Mouse (Mus musculus) hindbrain, embryonic 15.5 days (tissue): ENCODE measurements at regions not wholly inside any gene's neighbourhood (a gene's known extent, or its start where the extent isn't known, plus 50 kb on each side); places are given as distances from the start of the nearest gene placed in this dataset.

Experiments
- ATAC-seq: fragments of 200-750 bp; cut with Nextera tagmentation; 2 replicates; pipeline ENCODE4 v1.8.0; 2017; ENCODE audit warnings: low read depth, moderate number of reproducible peaks, moderate TSS enrichment; ENCODE audit not compliant: low FRiP score
- H3K27ac ChIP-seq: fragments of 300-500 bp; sonication (generic); replicated peaks from 2 replicates; pipeline ENCODE4 v1.5.1; 2015; ENCODE audit warnings: mild to moderate bottlenecking, inconsistent platforms
- H3K27me3 ChIP-seq: fragments of 300-500 bp; sonication (generic); 2 replicates; pipeline ENCODE4 v1.6.1; 2015; ENCODE audit warnings: control low read depth, inconsistent platforms
- H3K36me3 ChIP-seq: fragments of 300-500 bp; sonication (generic); 2 replicates; pipeline ENCODE4 v1.6.1; 2015; ENCODE audit warnings: control low read depth, inconsistent platforms
- H3K4me1 ChIP-seq: fragments of 300-500 bp; sonication (generic); replicated peaks from 2 replicates; pipeline ENCODE4 v1.6.1; 2015; ENCODE audit warnings: control low read depth, inconsistent platforms
- H3K4me2 ChIP-seq: fragments of 300-500 bp; sonication (generic); 2 replicates; pipeline ENCODE4 v1.6.1; 2015; ENCODE audit warnings: moderate library complexity, mild to moderate bottlenecking, inconsistent platforms
- H3K4me3 ChIP-seq: fragments of 300-500 bp; sonication (generic); 2 replicates; pipeline ENCODE4 v1.5.1; 2015; ENCODE audit warnings: mild to moderate bottlenecking, inconsistent platforms
- H3K9ac ChIP-seq: fragments of 300-500 bp; sonication (generic); 2 replicates; pipeline ENCODE4 v1.6.1; 2015; ENCODE audit warnings: inconsistent platforms
- H3K9me3 ChIP-seq: fragments of 300-500 bp; sonication (generic); 2 replicates; pipeline ENCODE4 v1.6.1; 2016; ENCODE audit warnings: control low read depth, inconsistent platforms
- WGBS: fragments of 180-500 bp; shearing (Covaris S2); methylation state at CpG from one replicate; pipeline ENCODE4 v1.1.7; 2015; 5-methylcytosine and 5-hydroxymethylcytosine counted together

DNA sequence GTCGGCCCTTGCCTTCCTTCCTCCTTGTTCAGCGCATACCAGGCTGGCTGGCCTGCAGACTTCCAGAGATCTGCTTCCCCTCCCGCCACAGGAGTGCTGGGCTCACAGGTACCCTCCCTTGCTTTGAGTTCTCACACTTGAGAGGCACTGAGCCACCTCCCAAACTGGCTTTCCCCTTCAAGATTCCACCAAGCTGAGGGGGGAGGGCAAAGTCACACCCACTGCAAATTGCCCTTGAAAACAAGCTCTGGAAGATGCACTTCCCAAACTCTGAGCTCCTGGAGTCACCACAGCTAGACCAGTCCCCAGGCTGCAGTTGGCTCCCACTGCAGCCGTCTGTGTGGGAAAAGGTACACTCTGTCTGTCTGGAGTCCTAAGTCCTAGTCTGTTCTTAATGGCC lies 142.1 kb upstream of the Slc22a12 start:
- Histone ChIP-seq H3K27me3 (no peaks in the 10 kb centered on the region), H3K4me3 (no peak overlapping the region), H3K9me3 (no peaks in the 10 kb centered on the region), H3K9ac (no peak overlapping the region), H3K36me3 (no peaks in the 10 kb centered on the region), H3K4me1 (no peaks in the 10 kb centered on the region), H3K4me2 (no peak overlapping the region), H3K27ac (no peak overlapping the region)
- 51% methylated on average over 4 of the region's 4 CpGs for WGBS
- ATAC-seq: no peak

DNA sequence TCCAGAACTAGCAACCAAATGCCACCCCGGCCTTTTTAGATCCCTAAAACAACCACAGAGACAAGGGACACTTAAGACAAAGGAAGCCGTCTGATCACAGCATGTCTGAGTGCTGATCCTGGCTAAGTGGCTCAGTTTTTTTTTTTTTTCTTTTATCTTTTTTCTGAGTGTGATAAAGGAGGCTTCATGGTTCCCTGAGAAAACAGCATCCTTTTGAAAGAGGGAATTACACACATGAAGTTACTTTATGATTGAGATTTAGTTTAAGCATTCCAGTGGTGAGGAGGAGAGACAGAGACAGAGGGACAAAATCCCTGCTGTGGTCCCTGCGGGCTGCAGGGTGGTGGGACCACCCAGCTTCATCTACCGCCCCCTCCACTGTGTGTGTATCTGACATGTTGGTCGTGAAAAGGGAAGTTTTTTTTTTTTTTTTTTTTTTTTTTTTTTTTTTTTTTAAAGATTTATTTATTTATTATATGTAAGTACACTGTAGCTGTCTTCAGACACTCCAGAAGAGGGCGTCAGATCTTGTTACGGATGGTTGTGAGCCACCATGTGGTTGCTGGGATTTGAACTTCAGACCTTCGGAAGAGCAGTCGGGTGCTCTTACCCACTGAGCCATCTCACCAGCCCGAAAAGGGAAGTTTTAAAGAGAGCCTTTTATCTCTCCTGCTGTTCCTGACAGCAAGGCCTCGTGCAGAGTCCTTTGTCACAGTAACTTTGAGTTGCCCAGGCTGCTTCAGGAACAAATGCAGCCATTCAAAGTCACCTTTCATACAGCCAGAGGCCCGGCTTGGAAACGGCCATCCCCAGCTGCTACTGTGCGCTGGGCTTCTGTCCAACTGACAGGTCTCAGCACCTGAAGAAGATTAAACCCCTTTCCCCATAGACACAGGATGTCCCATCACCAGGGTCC lies 136.8 kb upstream of the Slc22a12 start:
- Histone ChIP-seq H3K36me3 (no peaks in the 10 kb centered on the region), H3K4me2 (no peak overlapping the region), H3K9me3 (no peaks in the 10 kb centered on the region), H3K9ac (no peak overlapping the region), H3K4me1 (no peaks in the 10 kb centered on the region), H3K4me3 (no peak overlapping the region), H3K27me3 (no peaks in the 10 kb centered on the region), H3K27ac (no peak overlapping the region)
- ATAC-seq: no peak
- 16% methylated on average over 12 of the region's 14 CpGs for WGBS

DNA sequence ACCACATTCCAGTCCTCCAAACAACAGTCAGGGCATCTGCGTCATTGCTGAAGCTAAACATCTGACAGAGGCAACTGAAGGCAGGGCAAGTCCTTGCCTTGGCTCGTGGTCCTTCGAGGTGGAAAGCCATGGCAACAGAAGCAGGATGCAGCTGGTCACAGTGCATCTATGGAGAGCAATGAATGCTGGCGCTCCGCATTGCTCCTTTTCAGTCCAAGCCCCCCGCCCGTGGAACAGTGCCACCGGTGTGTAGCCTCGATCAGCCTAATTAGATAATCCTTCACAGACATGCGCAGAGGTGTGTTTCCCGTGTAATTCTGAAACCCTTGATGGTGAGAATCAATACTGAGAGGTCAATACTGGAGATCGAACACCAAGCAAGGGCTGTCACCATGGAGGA lies 134.7 kb upstream of the Slc22a12 start:
- H3K27ac ChIP-seq: no peak overlapping the region
- H3K4me2 ChIP-seq: no peak overlapping the region
- no peak overlapping the region for H3K4me3 ChIP-seq
- 55% methylated on average over 12 of the region's 12 CpGs for WGBS
- no peaks in the 10 kb centered on the region for H3K4me1 ChIP-seq
- no peaks in the 10 kb centered on the region for H3K9me3 ChIP-seq
- no peaks in the 10 kb centered on the region for H3K36me3 ChIP-seq
- no peak overlapping the region for H3K9ac ChIP-seq
- ATAC-seq: no peak
- H3K27me3 ChIP-seq: no peaks in the 10 kb centered on the region

DNA sequence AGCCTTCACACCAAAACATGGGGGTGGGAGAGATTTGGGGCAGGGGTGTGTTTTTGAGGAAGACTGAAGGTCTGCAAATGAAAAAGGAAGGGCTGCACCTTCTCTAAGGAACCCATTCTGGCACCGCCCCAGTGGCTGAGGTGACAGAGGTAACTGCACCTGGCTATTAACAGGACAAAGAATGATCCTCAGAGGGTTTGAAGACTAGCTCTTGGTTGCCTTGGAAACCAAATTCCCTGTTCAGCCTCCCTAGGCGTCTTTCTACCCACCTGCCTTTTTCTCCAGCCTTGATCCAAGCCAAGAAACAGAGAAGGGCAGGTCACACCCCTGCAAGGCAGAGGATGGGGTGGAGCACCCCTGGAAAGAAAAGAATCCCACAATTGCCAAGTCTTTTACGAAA lies 132.8 kb upstream of the Slc22a12 start:
- Histone ChIP-seq H3K27me3 (no peaks in the 10 kb centered on the region), H3K4me3 (no peak overlapping the region), H3K36me3 (no peaks in the 10 kb centered on the region), H3K9me3 (no peaks in the 10 kb centered on the region), H3K4me1 (no peaks in the 10 kb centered on the region), H3K9ac (no peak overlapping the region), H3K27ac (no peak overlapping the region), H3K4me2 (no peak overlapping the region)
- 45% methylated on average over 3 of the region's 3 CpGs for WGBS
- no peak for ATAC-seq

DNA sequence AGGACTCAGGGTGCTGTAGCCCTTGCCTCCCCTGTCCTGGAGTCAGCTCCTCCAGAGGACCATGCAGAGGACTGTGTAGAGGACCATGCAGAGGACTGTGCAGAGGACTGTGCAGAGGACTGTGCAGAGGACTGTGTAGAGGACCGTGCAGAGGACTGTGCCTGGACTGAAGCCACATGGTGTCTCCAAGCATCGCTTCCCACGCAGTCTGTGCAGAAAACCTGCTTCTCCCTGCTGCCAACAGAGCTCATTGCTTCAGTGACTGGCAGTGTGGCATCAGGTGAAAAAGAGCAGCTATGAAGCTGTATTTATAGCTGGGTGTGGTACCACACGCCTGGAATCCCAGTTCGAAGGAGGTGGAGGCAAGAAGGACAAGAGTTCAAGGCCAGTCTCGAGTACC lies 128.9 kb upstream of the Slc22a12 start:
- ATAC-seq: no peak
- no peaks in the 10 kb centered on the region for H3K9me3 ChIP-seq
- no peaks in the 10 kb centered on the region for H3K27me3 ChIP-seq
- H3K4me2 ChIP-seq: no peak overlapping the region
- WGBS: 83% methylated on average over 6 of the region's 6 CpGs
- H3K27ac ChIP-seq: no peak overlapping the region
- no peaks in the 10 kb centered on the region for H3K4me1 ChIP-seq
- no peaks in the 10 kb centered on the region for H3K36me3 ChIP-seq
- H3K4me3 ChIP-seq: no peak overlapping the region
- H3K9ac ChIP-seq: no peak overlapping the region

DNA sequence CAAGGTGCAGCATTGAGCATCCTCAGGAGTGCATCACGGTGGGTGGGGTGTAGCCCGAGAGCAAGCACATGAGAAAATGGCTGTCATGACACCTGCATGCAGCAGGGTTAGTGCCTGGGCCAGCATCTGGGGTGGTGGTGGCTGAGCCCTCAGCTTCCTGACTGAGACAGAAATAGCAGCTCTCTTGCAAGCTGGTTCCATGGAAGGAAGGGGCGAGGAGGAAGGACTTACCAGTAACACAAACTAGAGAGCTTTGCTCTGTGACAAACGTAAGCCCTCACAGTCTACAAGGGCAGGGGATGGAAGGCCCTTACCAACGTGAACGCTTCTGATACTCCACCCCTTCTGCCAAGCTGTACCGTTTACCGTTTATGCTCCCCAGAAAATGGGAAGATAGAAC lies 127.0 kb upstream of the Slc22a12 start:
- no peaks in the 10 kb centered on the region for H3K36me3 ChIP-seq
- H3K27ac ChIP-seq: no peak overlapping the region
- H3K4me2 ChIP-seq: no peak overlapping the region
- H3K9me3 ChIP-seq: no peaks in the 10 kb centered on the region
- no peak overlapping the region for H3K4me3 ChIP-seq
- H3K4me1 ChIP-seq: no peaks in the 10 kb centered on the region
- H3K9ac ChIP-seq: no peak overlapping the region
- no peaks in the 10 kb centered on the region for H3K27me3 ChIP-seq
- WGBS: 83% methylated on average over 8 of the region's 8 CpGs
- ATAC-seq: no peak

DNA sequence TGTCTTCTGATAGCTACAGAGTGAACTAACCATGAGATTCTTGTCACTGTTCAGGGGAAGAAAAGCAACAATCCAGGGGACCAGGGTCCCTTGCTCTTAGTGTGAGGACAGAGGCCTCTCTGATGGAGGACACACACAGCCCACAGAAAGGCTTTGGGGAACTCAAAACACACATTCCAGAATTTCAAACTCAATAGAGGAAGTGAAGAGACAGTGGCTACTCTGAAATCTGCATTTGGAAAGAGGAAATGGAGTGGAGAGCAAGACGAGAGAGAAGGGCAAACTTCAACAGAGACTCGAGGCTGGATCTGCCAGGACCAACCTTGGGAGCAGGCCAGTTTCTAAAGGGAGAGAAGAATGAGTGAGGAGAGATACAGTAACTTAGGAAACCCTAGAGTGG lies 125.7 kb upstream of the Slc22a12 start:
- Histone ChIP-seq H3K27me3 (no peaks in the 10 kb centered on the region), H3K4me1 (peaks cover 2% of the 10 kb centered on the region), H3K9me3 (no peaks in the 10 kb centered on the region), H3K36me3 (no peaks in the 10 kb centered on the region), H3K4me3 (no peak overlapping the region), H3K27ac (no peak overlapping the region), H3K4me2 (no peak overlapping the region), H3K9ac (no peak overlapping the region)
- ATAC-seq: no peak
- 65% methylated on average over 2 of the region's 2 CpGs for WGBS

DNA sequence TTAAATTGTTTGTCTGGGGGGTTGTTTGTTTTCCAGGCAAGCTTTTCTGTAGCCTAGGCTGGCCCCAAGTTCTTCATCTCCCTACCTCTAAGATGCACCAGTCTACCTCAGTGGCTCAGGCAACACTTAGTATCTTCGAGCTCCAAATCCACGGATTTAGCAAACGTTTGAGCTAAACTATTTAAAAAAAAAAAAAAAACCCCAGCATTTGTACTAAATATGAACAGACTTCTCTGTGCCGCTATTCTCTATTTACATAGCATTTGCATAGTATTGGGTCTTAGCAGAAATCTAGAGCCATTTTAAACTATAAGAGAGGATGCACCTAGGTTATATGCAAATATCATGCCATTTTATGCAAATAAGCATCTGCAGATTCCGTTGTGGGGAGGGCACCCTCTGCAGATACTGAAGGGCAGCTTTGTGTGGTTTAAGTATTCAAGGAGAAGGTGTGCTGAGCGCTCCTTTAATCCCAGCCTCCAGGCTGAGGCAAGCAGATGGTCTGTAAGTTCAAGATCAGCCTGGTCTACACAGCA lies 123.4 kb upstream of the Slc22a12 start:
- no peak overlapping the region for H3K4me2 ChIP-seq
- H3K9ac ChIP-seq: no peak overlapping the region
- H3K4me1 ChIP-seq: peaks cover 8% of the 10 kb centered on the region
- no peak overlapping the region for H3K4me3 ChIP-seq
- no peaks in the 10 kb centered on the region for H3K36me3 ChIP-seq
- no peak for ATAC-seq
- H3K9me3 ChIP-seq: no peaks in the 10 kb centered on the region
- H3K27ac ChIP-seq: no peak overlapping the region
- H3K27me3 ChIP-seq: no peaks in the 10 kb centered on the region
- WGBS: 75% methylated on average over 6 of the region's 6 CpGs

DNA sequence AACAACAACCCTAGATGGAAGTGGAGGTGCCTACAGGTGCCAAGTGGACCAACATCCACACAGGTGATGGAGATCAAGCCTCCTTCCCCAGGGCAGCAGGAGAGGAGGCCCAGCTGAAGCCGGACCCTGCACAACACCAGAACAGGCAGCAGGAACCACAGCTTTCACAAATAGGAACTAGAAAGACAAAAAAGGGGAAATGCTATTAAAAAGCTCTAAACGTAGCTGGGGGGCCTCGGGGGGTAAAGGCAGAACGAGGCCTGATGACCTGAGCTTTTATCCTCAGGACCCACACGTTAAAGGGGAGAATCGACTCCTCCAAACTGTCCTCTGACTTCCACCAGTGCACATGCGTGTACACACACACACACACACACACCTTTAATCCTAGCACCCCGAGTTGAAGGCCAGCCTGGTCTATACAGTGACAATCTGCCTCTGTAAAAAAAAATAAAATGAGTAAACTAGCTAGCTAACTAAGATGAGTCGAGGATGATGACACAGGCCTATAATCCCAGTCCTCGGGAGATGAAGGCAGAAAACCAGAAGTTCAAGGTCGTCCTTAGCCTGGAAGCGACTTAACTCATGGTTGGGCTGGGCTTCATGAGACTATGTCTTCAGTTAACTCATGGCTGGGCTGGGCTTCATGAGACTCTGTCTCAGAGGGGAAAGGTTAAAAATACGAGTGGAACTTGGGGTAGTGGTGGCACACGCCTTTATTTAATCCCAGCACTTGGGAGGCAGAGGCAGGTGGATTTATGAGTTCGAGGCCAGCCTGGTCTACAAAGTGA lies 122.6 kb upstream of the Slc22a12 start:
- Histone ChIP-seq H3K9ac (no peak overlapping the region), H3K27me3 (no peaks in the 10 kb centered on the region), H3K4me2 (no peak overlapping the region), H3K27ac (no peak overlapping the region), H3K9me3 (no peaks in the 10 kb centered on the region), H3K4me1 (peaks cover 8% of the 10 kb centered on the region), H3K36me3 (no peaks in the 10 kb centered on the region), H3K4me3 (no peak overlapping the region)
- ATAC-seq: no peak
- WGBS: 82% methylated on average over 15 of the region's 15 CpGs

DNA sequence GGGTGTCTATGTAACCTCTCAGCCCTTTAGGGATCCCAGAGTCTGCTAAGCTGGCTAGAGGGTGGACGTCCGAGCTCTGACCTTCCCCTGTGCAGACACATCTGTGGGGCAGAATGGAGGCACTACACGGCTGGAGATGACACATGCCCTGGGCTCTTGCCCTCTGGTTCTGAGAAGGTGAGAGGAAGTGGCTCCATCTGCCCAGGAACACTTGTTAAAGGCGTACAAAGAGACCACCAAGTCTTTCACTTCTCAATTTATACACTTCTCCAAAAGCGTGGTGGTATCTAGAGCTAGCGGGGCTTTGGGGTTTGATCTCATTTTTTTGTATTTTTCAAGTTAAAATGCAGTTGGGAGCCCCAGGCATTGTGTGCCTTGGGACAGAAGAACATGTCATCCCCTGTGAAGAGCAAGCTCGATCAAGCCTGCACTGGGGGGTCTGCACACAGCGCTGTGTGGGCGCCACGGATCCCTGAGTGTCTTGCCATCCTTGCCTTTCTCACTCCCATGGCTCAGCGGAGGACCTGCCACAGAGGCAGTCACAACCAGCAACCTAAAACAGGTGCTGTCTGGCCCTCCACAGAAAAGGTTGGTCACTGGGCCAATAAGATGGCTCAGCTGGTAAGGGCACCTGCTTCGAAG lies 121.6 kb upstream of the Slc22a12 start:
- Histone ChIP-seq H3K4me2 (no peak overlapping the region), H3K9ac (no peak overlapping the region), H3K27ac (no peak overlapping the region), H3K9me3 (no peaks in the 10 kb centered on the region), H3K4me3 (no peak overlapping the region), H3K36me3 (no peaks in the 10 kb centered on the region), H3K27me3 (no peaks in the 10 kb centered on the region), H3K4me1 (peaks cover 8% of the 10 kb centered on the region)
- WGBS: 85% methylated on average over 12 of the region's 12 CpGs
- ATAC-seq: no peak

DNA sequence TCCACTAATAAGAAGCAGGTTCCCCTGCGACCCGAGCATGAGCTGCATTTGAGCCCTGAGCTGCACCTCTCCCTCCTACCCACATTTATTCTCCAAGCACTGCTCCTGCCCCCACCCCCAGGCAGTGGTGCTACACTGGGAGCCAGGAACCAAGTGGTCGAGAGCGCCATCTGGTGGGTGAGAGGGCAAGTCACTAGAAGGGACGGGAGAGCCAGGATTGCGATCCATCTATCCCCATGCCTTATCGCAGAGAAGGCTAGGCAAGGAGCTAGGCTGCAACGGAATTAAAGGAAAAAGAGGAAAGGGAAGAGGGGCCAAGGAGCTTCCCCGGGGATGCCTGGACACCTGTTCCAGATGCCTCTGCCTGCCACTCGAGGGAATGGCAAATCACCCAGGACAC lies 120.6 kb upstream of the Slc22a12 start:
- Histone ChIP-seq H3K9ac (no peak overlapping the region), H3K27me3 (no peaks in the 10 kb centered on the region), H3K36me3 (no peaks in the 10 kb centered on the region), H3K4me1 (peaks cover 8% of the 10 kb centered on the region), H3K4me2 (no peak overlapping the region), H3K27ac (no peak overlapping the region), H3K9me3 (no peaks in the 10 kb centered on the region), H3K4me3 (no peak overlapping the region)
- 3% methylated on average over 10 of the region's 10 CpGs for WGBS
- ATAC-seq: peak; percentile 91
